Mouse (Mus musculus) heart, adult 18-20 months (tissue): Measurements from ENCODE around the gene Srrm2. TPM values are rescaled to one million over a fixed set of nuclear protein-coding genes. Genes with fewer than 3 reads are reported as not detected.

ENCODE experiments used
- DNase-seq, 2 experiments: peaks; one replicate each; pipeline ENCODE4 v3.0.0; 2021 to 2022; ENCODE audit warnings: mixed read lengths in 1 of 2
- total RNA-seq, 2 experiments: library from RNA; stranded (reverse); gene quantifications; 2 replicates each; pipeline ENCODE4 v1.2.3; 2021

Gene Srrm2
- total RNA-seq, 2 experiments from 2014 or later, result 125 to 153 TPM

- peak; percentile 50 to 53 for DNase-seq
Measured at GRCm38 (mm10) chr17:23806867-23807266, 16.5 kb downstream of the Srrm2 start.

- no peak for DNase-seq
Measured at GRCm38 (mm10) chr17:23807918-23808317, 17.6 kb downstream of the Srrm2 start.

- DNase-seq, result no peak
Measured at GRCm38 (mm10) chr17:23815641-23816040, 25.3 kb downstream of the Srrm2 start.

GRCm38 (mm10) chr17:23818579-23818978 is 28.2 kb downstream of the Srrm2 start:
- DNase-seq, result no peak

GRCm38 (mm10) chr17:23819235-23819634 is 28.9 kb downstream of the Srrm2 start:
- no peak for DNase-seq

- DNase-seq, result no peak
Measured at GRCm38 (mm10) chr17:23820731-23821130, 30.4 kb downstream of the Srrm2 start.

- DNase-seq, result no peak
Measured at GRCm38 (mm10) chr17:23822094-23822493, 31.8 kb downstream of the Srrm2 start.

- DNase-seq, result no peak
Measured at GRCm38 (mm10) chr17:23823018-23823417, 32.7 kb downstream of the Srrm2 start.

- DNase-seq, result no peak
Measured at GRCm38 (mm10) chr17:23823614-23824013, 33.3 kb downstream of the Srrm2 start.

- no peak for DNase-seq
Measured at GRCm38 (mm10) chr17:23825591-23825990, 35.3 kb downstream of the Srrm2 start.

GRCm38 (mm10) chr17:23828271-23829001 is 38.1 kb downstream of the Srrm2 start:
- no peak for DNase-seq

- peak; percentile 90 to 92 for DNase-seq
Measured at GRCm38 (mm10) chr17:23829064-23829619, 38.8 kb downstream of the Srrm2 start, which contains the start of gene Elob. Gene Elob, minus strand, starts transcription at chr17:23829136.

- no peak for DNase-seq
Measured at GRCm38 (mm10) chr17:23831201-23831600, 40.9 kb downstream of the Srrm2 start.

- DNase-seq, result no peak
Measured at GRCm38 (mm10) chr17:23836006-23836575, 45.8 kb downstream of the Srrm2 start, which contains the start of gene Prss33. Gene Prss33, minus strand, starts transcription at chr17:23836056.

- peak; percentile 38 to 81 for DNase-seq
Measured at GRCm38 (mm10) chr17:23841145-23841544, 50.8 kb downstream of the Srrm2 start.

- DNase-seq, result no peak
Measured at GRCm38 (mm10) chr17:23843141-23843811, 52.9 kb downstream of the Srrm2 start.

- DNase-seq, result peak; percentile 47 to 57
Measured at GRCm38 (mm10) chr17:23843812-23844273, 53.5 kb downstream of the Srrm2 start, which contains the start of the genes Prss32 and Prss41. Gene Prss32, plus strand, starts transcription at chr17:23843855. Gene Prss41, minus strand, starts transcription at chr17:23844172.

GRCm38 (mm10) chr17:23850028-23850427 is 59.7 kb downstream of the Srrm2 start:
- no peak for DNase-seq

GRCm38 (mm10) chr17:23850853-23851749 is 60.8 kb downstream of the Srrm2 start:
- DNase-seq, result peak; percentile 24 to 77

- DNase-seq, result peak; percentile 21 to 37
Measured at GRCm38 (mm10) chr17:23853292-23853691, 63.0 kb downstream of the Srrm2 start.

- DNase-seq, result no peak
Measured at GRCm38 (mm10) chr17:23854229-23854765, 64.0 kb downstream of the Srrm2 start.
